Mouse (Mus musculus): ENCODE data around the gene Parp2.
A peak's percentile ranks its signal among the peaks of the same experiment; 100 is the strongest.
"Not testable (repeated sequence)": the region's sequence is repeated elsewhere in the genome, so short reads cannot be mapped to it uniquely, and the experiment has no call there.

Parp2 gene

DNA sequence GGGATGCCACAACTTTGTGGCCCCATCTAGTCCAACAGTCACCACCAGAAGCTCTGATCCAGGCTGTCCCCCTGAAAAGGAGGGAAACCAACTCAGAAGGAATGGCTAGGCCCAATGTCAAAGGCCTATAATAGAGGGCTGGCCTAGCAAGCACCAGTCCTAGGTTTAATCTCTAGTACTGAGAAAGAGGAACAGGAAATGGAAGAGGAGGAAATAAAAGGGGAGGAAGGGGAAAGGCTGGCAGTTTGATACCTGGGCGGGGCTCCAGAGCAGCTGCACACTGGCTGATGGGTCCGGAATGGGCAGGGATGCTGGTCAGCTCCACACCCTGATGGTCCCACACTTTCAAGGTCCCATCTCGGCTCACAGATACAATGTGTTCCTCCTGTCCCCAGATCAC is 22.2 kb downstream of the Parp2 start:
- DNase-seq (ENCODE audit: low spot score in 2 of 2) = no peak

DNA sequence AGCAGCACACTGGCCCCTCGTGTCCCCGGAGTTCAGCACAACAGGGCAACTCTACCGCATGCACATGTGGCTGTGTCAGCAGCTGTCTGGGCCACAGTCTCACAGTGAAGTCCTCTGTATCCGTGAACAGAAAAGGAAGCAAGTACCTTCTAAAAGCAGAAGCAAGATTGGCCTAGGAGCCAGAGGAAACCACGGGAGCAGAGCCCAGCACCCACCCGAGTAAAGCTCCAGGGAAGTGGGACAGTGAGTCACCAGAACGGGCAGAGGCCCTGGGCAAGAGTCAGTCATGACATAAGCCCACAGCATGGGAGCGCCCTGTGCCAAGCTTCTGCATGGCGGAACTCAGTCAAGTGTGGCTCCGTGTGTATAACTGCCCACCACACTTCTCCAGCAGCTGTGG is 26.3 kb downstream of the Parp2 start:
- peak in 1 of 2 experiments; percentile 19 for DNase-seq (ENCODE audit: low spot score in 2 of 2)

- no peak for DNase-seq (ENCODE audit: low spot score in 2 of 2)
Measured at GRCm38 (mm10) chr14:50834435-50834834, 26.8 kb downstream of the Parp2 start.

- DNase-seq (ENCODE audit: low spot score in 2 of 2) = no peak
Measured at GRCm38 (mm10) chr14:50837236-50837635, 29.6 kb downstream of the Parp2 start.

DNA sequence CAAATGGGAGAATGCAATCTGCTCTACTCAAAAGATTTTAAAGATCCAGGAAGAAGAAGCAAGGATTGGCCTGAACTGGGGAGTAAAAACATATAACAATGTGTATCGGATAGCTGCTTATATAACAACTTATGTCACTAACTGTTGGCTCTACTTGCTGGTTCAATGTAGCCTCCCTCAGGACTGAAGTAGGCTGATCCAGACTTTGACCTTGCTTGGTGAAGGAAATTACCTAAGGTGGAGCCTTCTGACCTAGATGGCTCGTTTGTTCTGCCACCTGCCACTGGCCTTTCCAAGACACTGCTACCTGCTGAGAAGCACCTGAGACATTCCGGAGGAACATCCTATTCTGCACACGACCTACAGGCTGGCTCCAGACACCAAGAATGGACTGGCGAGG is 48.1 kb downstream of the Parp2 start:
- no peak for DNase-seq (ENCODE audit: low spot score in 2 of 2)

- DNase-seq (ENCODE audit: low spot score in 2 of 2) = no peak
Measured at GRCm38 (mm10) chr14:50862641-50863040, 55.0 kb downstream of the Parp2 start.

DNA sequence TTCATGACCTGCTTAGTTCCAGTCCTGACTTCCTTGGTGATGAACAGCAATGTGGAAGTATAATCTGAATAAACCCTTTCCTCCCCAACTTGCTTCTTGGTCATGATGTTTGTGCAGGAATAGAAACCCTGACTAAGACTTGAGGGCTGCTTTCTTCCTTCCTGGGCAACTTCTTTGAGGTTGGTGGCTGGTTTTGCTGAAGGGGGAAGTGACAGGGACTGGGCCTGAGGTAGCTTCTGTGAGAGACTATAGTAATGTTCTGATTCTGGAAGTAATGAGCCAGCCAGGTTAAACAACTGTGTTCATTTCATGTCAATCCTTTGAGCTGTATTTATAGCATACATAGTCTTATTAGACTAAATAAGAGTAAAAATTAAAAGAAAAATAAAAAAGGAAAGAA is 57.4 kb downstream of the Parp2 start:
- DNase-seq (ENCODE audit: low spot score in 2 of 2) = not testable (repeated sequence)

DNA sequence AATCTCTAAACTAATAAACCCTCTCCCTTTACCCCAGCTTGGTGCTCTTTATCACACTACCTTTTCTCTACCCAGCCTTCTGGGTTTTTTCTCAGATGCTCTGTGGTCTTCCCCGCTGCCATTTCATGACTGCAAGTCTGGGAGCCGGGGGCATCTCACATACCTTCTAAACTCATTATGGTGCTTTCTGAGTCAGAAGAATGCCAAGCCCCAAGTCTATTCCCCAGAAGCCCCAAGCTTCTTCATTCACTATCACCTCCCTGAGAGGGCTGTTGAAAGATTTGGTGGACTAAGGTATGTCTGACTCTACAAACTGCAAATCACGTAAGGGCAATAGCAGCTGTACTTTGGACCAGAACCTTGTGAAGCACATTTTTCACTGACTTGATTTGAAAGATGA is 59.3 kb downstream of the Parp2 start:
- no peak for DNase-seq (ENCODE audit: low spot score in 2 of 2)

DNA sequence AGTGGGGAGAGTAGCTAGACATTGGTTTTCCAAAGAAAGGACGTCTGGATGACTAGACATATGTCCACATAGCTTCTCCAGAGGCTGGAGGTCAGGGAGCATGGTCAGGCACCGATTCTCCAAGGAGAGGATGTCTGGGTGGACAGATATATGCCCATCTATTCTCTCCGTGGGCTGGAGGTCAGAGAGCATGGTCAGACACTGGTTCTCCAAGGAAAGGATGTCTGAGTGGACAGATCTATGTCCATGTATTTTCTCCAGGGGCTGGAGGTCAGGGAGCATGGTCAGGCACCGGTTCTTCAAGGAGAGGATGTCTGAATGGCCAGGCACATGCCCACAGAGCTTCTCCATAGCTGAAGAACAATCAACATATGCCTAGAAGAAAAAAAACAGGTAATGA is 60.6 kb downstream of the Parp2 start:
- no peak for DNase-seq (ENCODE audit: low spot score in 2 of 2)

- DNase-seq (ENCODE audit: low spot score in 2 of 2) = no peak
Measured at GRCm38 (mm10) chr14:50868656-50869055, 61.0 kb downstream of the Parp2 start.

GRCm38 (mm10) chr14:50869889-50870804 is 62.5 kb downstream of the Parp2 start, which contains the start of gene Tep1:
Gene Tep1 (minus strand): TSS chr14:50870560.
- DNase-seq (ENCODE audit: low spot score in 2 of 2) = peak; percentile 22 to 25

DNA sequence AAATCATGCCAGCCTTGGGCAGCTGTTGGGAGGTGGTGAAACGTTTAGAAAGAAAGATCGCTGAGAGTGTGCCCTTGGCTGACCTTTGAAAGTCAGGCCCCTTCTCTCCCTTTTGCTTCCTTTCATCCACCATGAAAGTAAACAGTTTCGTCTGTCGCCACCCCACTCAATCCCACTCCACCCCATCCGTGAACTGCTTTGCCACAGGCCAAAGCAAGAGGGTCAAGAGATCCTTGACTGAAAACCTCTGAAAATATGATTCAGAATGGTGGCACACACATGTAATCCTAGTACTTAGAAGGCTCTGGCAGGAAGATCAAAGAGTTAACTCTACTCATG is 63.1 kb downstream of the Parp2 start:
- no peak for DNase-seq (ENCODE audit: low spot score in 2 of 2)

Measured in frontal cortex, postnatal 14 days (tissue).